Mouse (Mus musculus) spleen, postnatal 4 days (tissue): ENCODE results near the gene Mip.
"Not testable (repeated sequence)": the region's sequence is repeated elsewhere in the genome, so short reads cannot be mapped to it uniquely, and the experiment has no call there.

Source experiments
- DNase-seq, 2 experiments: peaks; one replicate each; pipeline ENCODE4 v3.0.0; 2022; ENCODE audit warnings: low spot score in 2 of 2

Mip gene

GRCm38 (mm10) chr10:128211390-128212108, 14.1 kb upstream of the Mip start, which contains the start of gene Spryd4:
Gene Spryd4, minus strand, starts transcription at chr10:128211807.
- DNase-seq = peak; percentile 89 to 94

DNA sequence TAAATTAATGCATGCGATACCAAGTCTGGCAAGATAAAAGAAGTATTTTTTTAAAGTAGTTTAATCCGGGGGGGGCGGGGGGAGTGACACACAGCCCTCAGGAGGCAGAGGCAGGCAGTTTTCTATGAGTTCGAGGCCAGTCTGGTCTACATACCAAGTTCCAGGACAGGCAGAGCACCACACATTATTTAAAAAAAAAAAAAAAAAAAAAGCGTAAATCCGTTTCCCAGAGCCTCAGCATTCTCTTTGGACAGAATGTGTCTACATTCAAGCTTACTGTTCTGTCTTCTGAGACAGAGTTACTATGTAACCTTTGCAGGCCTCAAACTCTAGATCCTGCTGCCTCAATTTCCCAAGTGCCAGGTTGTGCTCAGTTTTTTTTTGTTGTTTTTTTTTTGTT, 13.5 kb upstream of the Mip start:
- DNase-seq = no peak

DNA sequence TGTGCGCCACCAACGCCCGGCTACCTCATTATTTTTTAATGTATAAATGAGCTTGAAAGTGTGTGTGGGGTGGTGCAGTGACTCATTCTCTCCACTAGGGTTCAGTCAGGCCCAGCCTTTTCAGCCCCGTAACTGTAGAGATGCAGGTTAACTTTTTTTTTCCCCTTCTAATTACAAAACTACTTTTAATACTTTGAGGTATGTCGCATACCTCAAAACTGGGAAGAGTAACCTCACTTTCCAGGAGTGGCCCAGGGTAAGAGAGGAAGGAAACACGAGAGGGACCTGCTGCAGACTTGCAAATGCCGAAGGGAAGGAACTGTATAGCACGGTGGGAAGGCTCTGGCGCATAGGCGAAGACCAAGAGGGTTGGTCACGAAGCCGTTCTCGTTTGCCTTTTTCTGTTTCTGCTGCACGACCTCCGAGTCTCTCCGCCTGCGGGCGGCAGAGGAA, 12.7 kb upstream of the Mip start:
- peak; percentile 75 to 84 for DNase-seq

DNA sequence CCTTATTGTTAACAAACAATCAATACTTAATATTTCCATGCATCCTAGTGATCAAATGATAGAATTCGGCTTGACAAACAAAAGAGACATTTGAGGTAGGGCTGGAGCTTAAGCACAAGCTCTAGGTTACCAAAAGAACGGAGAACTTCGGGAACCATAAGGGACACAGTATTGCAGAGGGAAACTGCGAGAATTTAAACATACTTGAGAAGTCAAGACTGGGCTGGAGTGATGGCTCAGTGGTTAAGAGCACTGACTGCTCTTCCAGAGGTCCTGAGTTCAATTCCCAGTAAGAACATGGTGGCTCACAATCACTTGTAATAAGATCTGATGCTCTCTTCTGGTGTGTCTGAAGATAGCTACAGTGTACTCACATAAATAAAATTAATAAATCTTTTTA, 11.5 kb upstream of the Mip start:
- DNase-seq = not testable (repeated sequence)

- DNase-seq = no peak
Observed at GRCm38 (mm10) chr10:128214981-128215380, 10.7 kb upstream of the Mip start.

- DNase-seq = no peak
Observed at GRCm38 (mm10) chr10:128218387-128219117, 7.1 kb upstream of the Mip start.

GRCm38 (mm10) chr10:128221533-128222286, 3.9 kb upstream of the Mip start:
- no peak for DNase-seq

- no peak for DNase-seq
Observed at GRCm38 (mm10) chr10:128225064-128225463, 574 bp upstream of the Mip start.

GRCm38 (mm10) chr10:128227592-128227991, 2.0 kb downstream of the Mip start:
- no peak for DNase-seq

DNA sequence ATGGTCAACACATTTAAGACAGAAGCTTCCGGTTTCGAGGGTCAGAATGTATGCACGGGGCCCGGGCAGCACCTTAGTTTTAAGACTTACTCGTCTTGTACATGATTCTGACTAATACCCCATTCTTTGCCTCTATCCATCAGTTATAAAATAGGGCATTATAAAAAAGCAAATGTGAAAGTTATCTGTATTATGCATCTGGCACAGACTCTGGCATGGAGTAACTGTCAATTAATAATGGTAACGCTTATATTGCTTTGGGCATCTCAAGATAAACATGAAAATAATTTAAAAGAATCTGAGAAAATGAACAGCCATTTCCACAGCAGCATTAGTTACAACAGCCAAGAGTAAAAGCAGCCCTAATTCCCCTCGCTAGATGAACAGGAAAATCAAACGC, 2.4 kb downstream of the Mip start:
- DNase-seq = no peak

- no peak for DNase-seq
Observed at GRCm38 (mm10) chr10:128230582-128230981, 4.9 kb downstream of the Mip start.

- no peak for DNase-seq
Observed at GRCm38 (mm10) chr10:128231146-128231545, 5.5 kb downstream of the Mip start.

- peak; percentile 88 to 97 for DNase-seq
Observed at GRCm38 (mm10) chr10:128231697-128232419, 6.2 kb downstream of the Mip start, which contains the start of gene Timeless. Gene Timeless, plus strand, starts transcription at chr10:128232065.

DNA sequence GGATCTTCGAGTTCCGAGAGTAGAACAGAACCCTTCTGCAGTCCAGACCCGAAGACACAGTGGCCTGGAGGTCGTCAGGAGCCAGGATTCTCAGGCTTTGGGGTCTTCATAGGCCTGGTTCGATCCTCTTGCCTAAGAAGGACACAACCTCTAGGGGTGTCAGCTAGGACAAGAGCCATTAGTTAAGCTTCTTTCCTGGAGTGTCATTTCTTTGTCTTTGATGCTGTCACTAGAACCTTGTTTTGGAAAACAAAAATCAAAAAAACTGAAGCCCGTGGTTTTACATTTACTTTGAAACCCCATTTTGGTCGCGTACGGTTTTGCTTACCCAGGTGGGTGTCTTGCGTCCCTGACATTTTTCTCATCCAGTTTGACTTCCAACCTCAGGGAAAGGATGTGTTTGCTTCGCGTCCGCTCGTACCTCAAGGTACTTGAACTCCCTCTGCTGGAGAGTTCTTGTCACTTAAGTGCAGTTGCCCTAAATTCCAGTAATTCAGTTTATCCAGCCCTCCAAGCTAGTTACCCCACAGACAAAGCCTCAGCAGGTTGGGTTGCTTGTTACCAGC, 6.9 kb downstream of the Mip start:
- peak; percentile 66 to 77 for DNase-seq

- DNase-seq = no peak
Observed at GRCm38 (mm10) chr10:128236321-128236720, 10.7 kb downstream of the Mip start.

- no peak for DNase-seq
Observed at GRCm38 (mm10) chr10:128237807-128238480, 12.3 kb downstream of the Mip start.

- DNase-seq = no peak
Observed at GRCm38 (mm10) chr10:128239140-128239539, 13.5 kb downstream of the Mip start.

DNA sequence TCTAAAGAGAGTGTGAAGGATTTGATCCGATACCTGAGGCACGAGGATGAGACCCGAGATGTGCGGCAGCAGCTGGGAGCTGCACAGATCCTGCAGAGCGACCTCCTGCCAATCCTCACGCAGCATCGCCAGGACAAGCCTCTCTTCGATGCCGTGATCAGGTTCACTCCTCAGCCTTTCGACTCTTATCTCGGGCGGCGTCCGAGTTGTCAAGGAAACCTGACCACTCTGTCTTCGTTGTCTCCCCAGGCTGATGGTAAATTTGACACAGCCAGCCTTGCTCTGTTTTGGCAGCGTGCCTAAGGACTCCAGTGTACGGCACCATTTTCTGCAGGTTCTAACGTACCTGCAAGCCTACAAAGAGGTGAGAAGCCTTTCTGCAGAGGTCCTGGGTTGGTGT, 14.5 kb downstream of the Mip start:
- no peak for DNase-seq

- no peak for DNase-seq
Observed at GRCm38 (mm10) chr10:128243252-128243651, 17.6 kb downstream of the Mip start.

DNA sequence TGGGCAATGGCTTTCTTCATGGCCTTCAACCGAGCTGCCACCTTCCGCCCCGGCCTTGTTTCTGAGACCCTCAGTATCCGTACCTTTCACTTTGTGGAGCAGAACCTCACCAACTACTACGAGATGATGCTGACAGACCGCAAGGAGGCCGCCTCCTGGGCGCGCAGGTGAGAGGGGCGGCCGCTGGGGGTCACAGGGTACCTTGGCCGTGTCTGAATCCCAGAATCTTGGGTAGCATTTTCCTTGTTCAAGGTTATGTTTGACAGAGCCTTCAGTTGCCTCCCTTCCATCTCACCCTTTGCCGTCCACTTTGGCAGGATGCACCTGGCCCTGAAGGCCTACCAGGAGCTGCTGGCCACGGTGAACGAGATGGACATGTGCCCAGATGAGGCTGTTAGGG, 18.5 kb downstream of the Mip start:
- DNase-seq = no peak
